Mouse (Mus musculus) left cerebral cortex, postnatal 14 days (tissue): ENCODE measurements at regions not wholly inside any gene's neighbourhood (a gene's known extent, or its start where the extent isn't known, plus 50 kb on each side); places are given as distances from the start of the nearest gene placed in this dataset.

Source experiments
- DNase-seq, 2 experiments: peaks; one replicate each; pipeline ENCODE4 v3.0.0; 2021 to 2022; ENCODE audit warnings: low spot score in 2 of 2, mixed read lengths in 1 of 2
- intact Hi-C: fragments of 180-260 bp; cut with DNase I; formaldehyde crosslinking; loops from one replicate; pipeline ENCODE4 v1.15.1; 2025

GRCm38 (mm10) chr1:169802053-169802830 is 54.8 kb upstream of the Rgs4 start:
- intact Hi-C loops = no loop called here
- DNase-seq = no peak
